Mouse (Mus musculus): ENCODE measurements around the gene 4930572O03Rik. TPM values are rescaled to one million over a fixed set of nuclear protein-coding genes. Genes with fewer than 3 reads are reported as not detected.

4930572O03Rik gene
- polyA plus RNA-seq (2014; fragmentation: Illumina TruSeq; extraction: RNeasy Lipid Tissue Mini Kit (QIAGEN cat#74804); ENCODE audit: insufficient read depth, low read depth, low replicate concordance): not detected

GRCm38 (mm10) chr5:15656959-15657358 is at the start of gene 4930572O03Rik:
4930572O03Rik (minus strand) TSS chr5:15657059.

GRCm38 (mm10) chr5:15618764-15619163 is 38.1 kb downstream of the 4930572O03Rik start, which contains the start of gene Speer4d:
Speer4d (plus strand) TSS chr5:15619064.

Other genes with a start within 250 kb of the 4930572O03Rik start
- 2.5 TPM for gene Gm21149, start 180.5 kb downstream of the 4930572O03Rik start, polyA plus RNA-seq (2014; fragmentation: Illumina TruSeq; extraction: RNeasy Lipid Tissue Mini Kit (QIAGEN cat#74804); ENCODE audit: insufficient read depth, low read depth, low replicate concordance)
- gene Gm21190, start 127.8 kb downstream of the 4930572O03Rik start, polyA plus RNA-seq (2014; fragmentation: Illumina TruSeq; extraction: RNeasy Lipid Tissue Mini Kit (QIAGEN cat#74804); ENCODE audit: insufficient read depth, low read depth, low replicate concordance): not detected
- not detected for gene Gm21083, start 79.7 kb downstream of the 4930572O03Rik start, polyA plus RNA-seq (2014; fragmentation: Illumina TruSeq; extraction: RNeasy Lipid Tissue Mini Kit (QIAGEN cat#74804); ENCODE audit: insufficient read depth, low read depth, low replicate concordance)
- gene Speer4d, start 38.0 kb downstream of the 4930572O03Rik start, polyA plus RNA-seq (2014; fragmentation: Illumina TruSeq; extraction: RNeasy Lipid Tissue Mini Kit (QIAGEN cat#74804); ENCODE audit: insufficient read depth, low read depth, low replicate concordance): not detected
- gene Speer4c, start 57.2 kb upstream of the 4930572O03Rik start, polyA plus RNA-seq (2014; fragmentation: Illumina TruSeq; extraction: RNeasy Lipid Tissue Mini Kit (QIAGEN cat#74804); ENCODE audit: insufficient read depth, low read depth, low replicate concordance): 0.66 TPM

Measured in lung, adult 10 weeks (tissue).